Mouse (Mus musculus) layer of hippocampus, postnatal 10 days (tissue): ENCODE measurements around the gene Psmg3. TPM values are rescaled to one million over a fixed set of nuclear protein-coding genes. Genes with fewer than 3 reads are reported as not detected.

Experiments
- DNase-seq, 2 experiments: peaks; one replicate each; pipeline ENCODE4 v3.0.0; 2021; ENCODE audit warnings: low spot score in 2 of 2
- total RNA-seq, 2 experiments: library from RNA; stranded (reverse); gene quantifications; 2 replicates each; pipeline ENCODE4 v1.2.3; 2021

Psmg3 gene
- total RNA-seq, 2 experiments from 2014 or later: 16.1 to 23.2 TPM

- no peak for DNase-seq
These were observed 31.7 kb downstream of the Psmg3 start for GRCm38 (mm10) chr5:139794938-139795337.

GRCm38 (mm10) chr5:139794137-139794536, 32.5 kb downstream of the Psmg3 start:
- no peak for DNase-seq

- DNase-seq: no peak
These were observed 33.2 kb downstream of the Psmg3 start for GRCm38 (mm10) chr5:139793338-139794089.

GRCm38 (mm10) chr5:139792966-139793337, 33.7 kb downstream of the Psmg3 start:
- no peak for DNase-seq

GRCm38 (mm10) chr5:139792159-139792775, 34.4 kb downstream of the Psmg3 start:
- DNase-seq: no peak

GRCm38 (mm10) chr5:139791227-139792158, 35.2 kb downstream of the Psmg3 start, which contains the start of gene Mafk:
Mafk (plus strand) TSS chr5:139791513.
- peak; percentile 96 for DNase-seq

- no peak for DNase-seq
These were observed 37.2 kb downstream of the Psmg3 start for GRCm38 (mm10) chr5:139789466-139789865.

- no peak for DNase-seq
These were observed 45.3 kb downstream of the Psmg3 start for GRCm38 (mm10) chr5:139781406-139781805.

- DNase-seq: no peak
These were observed 49.7 kb downstream of the Psmg3 start for GRCm38 (mm10) chr5:139776966-139777365.

- peak; percentile 97 for DNase-seq
These were observed 51.3 kb downstream of the Psmg3 start, which contains the start of gene Ints1 for GRCm38 (mm10) chr5:139775216-139775926. Ints1 (minus strand) TSS chr5:139775674.

Other genes starting within 250 kb of the Psmg3 start
- 1 to 10 TPM; 3.5 to 4.3 TPM for gene Micall2, start 90.5 kb downstream of the Psmg3 start, total RNA-seq
- gene Ints1, start 51.2 kb downstream of the Psmg3 start, total RNA-seq: 10 to 100 TPM; 91.7 to 93.3 TPM
- gene Mafk, start 35.4 kb downstream of the Psmg3 start, total RNA-seq: 10 to 100 TPM; 10.3 to 10.4 TPM
- under 1 TPM in 1 of 2 experiments, not detected in 1; 0.85 TPM for gene Tmem184a, start 7.0 kb downstream of the Psmg3 start, total RNA-seq
- not detected for gene Gm26938, start 478 bp downstream of the Psmg3 start, total RNA-seq
- gene Elfn1, start 81.1 kb upstream of the Psmg3 start, total RNA-seq: 10 to 100 TPM; 36.1 to 41.9 TPM